Mouse (Mus musculus) neural tube, embryonic 11.5 days (tissue): Measurements from ENCODE around the gene Echdc3. TPM values are rescaled to one million over a fixed set of nuclear protein-coding genes. Genes with fewer than 3 reads are reported as not detected.

Experiments used
- ATAC-seq: fragments of 200-750 bp; cut with Nextera tagmentation; 2 replicates; pipeline ENCODE4 v1.8.0; 2017; ENCODE audit warnings: moderate number of reproducible peaks, mild to moderate bottlenecking, moderate TSS enrichment, moderate library complexity; ENCODE audit not compliant: insufficient read depth, low FRiP score, low TSS enrichment
- DNase-seq: peaks from one replicate; pipeline ENCODE4 v3.0.0-alpha.2; 2015; ENCODE audit warnings: low spot score
- H3K27ac ChIP-seq: fragments of 300-500 bp; sonication (generic); 2 replicates; pipeline ENCODE4 v1.5.1; 2014; ENCODE audit warnings: low read depth, mild to moderate bottlenecking, low read length
- H3K27me3 ChIP-seq: fragments of 300-500 bp; sonication (generic); 2 replicates; pipeline ENCODE4 v1.6.1; 2014; ENCODE audit warnings: mild to moderate bottlenecking, low read length, mixed read lengths; ENCODE audit not compliant: control insufficient read depth, insufficient read depth
- H3K36me3 ChIP-seq: fragments of 300-500 bp; sonication (generic); 2 replicates; pipeline ENCODE4 v1.6.1; 2014; ENCODE audit warnings: mild to moderate bottlenecking, low read length, moderate library complexity, mixed read lengths; ENCODE audit not compliant: control insufficient read depth, insufficient read depth
- H3K4me1 ChIP-seq: fragments of 300-500 bp; sonication (generic); 2 replicates; pipeline ENCODE4 v1.6.1; 2014; ENCODE audit warnings: low read length, mixed read lengths; ENCODE audit not compliant: control insufficient read depth, insufficient read depth
- H3K4me2 ChIP-seq: fragments of 300-500 bp; sonication (generic); 2 replicates; pipeline ENCODE4 v1.6.1; 2014; ENCODE audit warnings: low read depth, mild to moderate bottlenecking, moderate library complexity
- H3K4me3 ChIP-seq: fragments of 300-500 bp; sonication (generic); 2 replicates; pipeline ENCODE4 v1.5.1; 2014; ENCODE audit warnings: low read depth, low read length
- H3K9ac ChIP-seq: fragments of 300-500 bp; sonication (generic); 2 replicates; pipeline ENCODE4 v1.6.1; 2014; ENCODE audit warnings: mild to moderate bottlenecking, low read length
- H3K9me3 ChIP-seq: fragments of 300-500 bp; sonication (generic); 2 replicates; pipeline ENCODE4 v1.6.1; 2016; ENCODE audit warnings: low read length; ENCODE audit not compliant: control insufficient read depth
- WGBS: fragments of 180-500 bp; shearing (Covaris S2); extraction: QIAGEN DNeasy Blood & Tissue Kit; methylation state at CpG from one replicate; pipeline ENCODE4 v1.1.7; 2014; 5-methylcytosine and 5-hydroxymethylcytosine counted together
- polyA plus RNA-seq: library from polyadenylated mRNA; unstranded; fragments of >200 nt; fragmentation: Nextera tagmentation; extraction: Ambion mirVana; gene quantifications from 2 replicates; pipeline ENCODE4 v1.2.1, GENCODE M21; 2014

The Echdc3 gene
- polyA plus RNA-seq, 1 experiment from 2014 or later: 1.4 TPM

GRCm38 (mm10) chr2:6209746-6210145 lies 3.1 kb downstream of the Echdc3 start:
- no peak for ATAC-seq
- Histone ChIP-seq H3K36me3 (no peaks in the 10 kb centered on the region), H3K27ac (no peak overlapping the region), H3K27me3 (no peaks in the 10 kb centered on the region), H3K4me1 (peaks cover 6% of the 10 kb centered on the region; the same call in 1 of the 2 replicates), H3K9ac (no peak overlapping the region), H3K4me2 (no peak overlapping the region), H3K4me3 (no peak overlapping the region), H3K9me3 (no peaks in the 10 kb centered on the region)
- 78% methylated on average over 3 of the region's 3 CpGs for WGBS
- DNase-seq: no peak

DNA sequence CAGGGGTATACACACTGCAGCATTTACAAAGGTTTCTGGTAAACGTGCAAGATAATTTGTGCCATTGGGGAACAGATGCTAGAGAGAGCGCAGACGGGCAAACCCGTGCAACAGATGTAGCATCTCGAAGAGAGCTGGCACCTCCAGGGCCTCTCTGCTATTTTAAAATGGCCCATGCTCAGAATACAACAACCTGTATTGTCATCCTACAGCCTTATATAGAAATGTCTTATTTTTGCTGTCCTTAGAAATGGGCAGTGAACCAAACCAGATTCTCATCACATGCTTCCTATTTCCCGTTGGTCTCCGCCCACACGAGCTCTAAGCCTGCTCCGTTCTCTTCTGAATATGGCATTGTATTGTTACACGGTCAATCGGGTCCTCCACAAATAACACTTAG lies 3.7 kb downstream of the Echdc3 start:
- no peak overlapping the region for H3K4me3 ChIP-seq
- H3K9ac ChIP-seq: no peak overlapping the region
- H3K9me3 ChIP-seq: no peaks in the 10 kb centered on the region
- H3K4me1 ChIP-seq: peaks cover 6% of the 10 kb centered on the region; the same call in 1 of the 2 replicates
- no peak overlapping the region for H3K4me2 ChIP-seq
- H3K27ac ChIP-seq: no peak overlapping the region
- H3K36me3 ChIP-seq: no peaks in the 10 kb centered on the region
- H3K27me3 ChIP-seq: no peaks in the 10 kb centered on the region
- DNase-seq (no peak), ATAC-seq (no peak)
- 92% methylated on average over 11 of the region's 11 CpGs for WGBS

- no peak for DNase-seq
Measured at GRCm38 (mm10) chr2:6207736-6208135, 5.1 kb downstream of the Echdc3 start.

DNA sequence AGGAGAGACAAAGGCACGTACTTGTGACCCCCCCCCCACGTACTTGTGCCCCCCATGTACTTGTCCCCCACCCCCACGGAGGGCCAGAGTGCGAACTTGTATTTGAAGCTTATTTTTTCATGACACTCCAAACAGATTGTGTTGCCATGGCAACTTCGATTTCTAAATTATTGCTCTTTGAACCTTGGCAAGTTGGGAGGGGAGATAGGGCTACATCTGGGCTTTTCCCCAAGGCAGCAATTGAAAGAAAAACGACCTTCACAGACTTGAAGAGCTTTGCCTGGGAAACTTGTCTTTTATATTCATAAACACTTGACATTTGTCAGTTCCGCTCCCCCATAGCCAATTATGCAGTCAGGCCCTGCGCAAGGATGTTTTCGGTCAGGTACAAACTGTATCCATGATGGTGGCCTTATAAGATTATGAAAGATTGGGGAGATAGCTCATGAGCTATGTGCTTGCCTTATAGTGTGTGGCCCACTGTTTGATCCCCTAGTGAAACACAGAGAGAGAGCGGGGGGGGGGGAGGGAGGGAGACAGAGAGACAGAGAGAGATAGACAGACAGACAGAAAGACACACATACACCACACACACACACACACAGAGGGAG lies 16.4 kb downstream of the Echdc3 start:
- no peak for ATAC-seq
- WGBS: 48% methylated on average over 10 of the region's 10 CpGs
- H3K9me3 ChIP-seq: no peaks in the 10 kb centered on the region
- H3K9ac ChIP-seq: no peak overlapping the region
- H3K36me3 ChIP-seq: no peaks in the 10 kb centered on the region
- H3K4me1 ChIP-seq: no peaks in the 10 kb centered on the region; the same call in 1 of the 2 replicates
- H3K4me2 ChIP-seq: no peak overlapping the region
- H3K4me3 ChIP-seq: no peak overlapping the region
- no peak for DNase-seq
- no peak overlapping the region for H3K27ac ChIP-seq
- H3K27me3 ChIP-seq: no peaks in the 10 kb centered on the region

More at GRCm38 (mm10) chr2:6207736-6208135, 5.1 kb downstream of the Echdc3 start:
- Histone ChIP-seq H3K27me3 (no peaks in the 10 kb centered on the region), H3K36me3 (no peaks in the 10 kb centered on the region), H3K9me3 (no peaks in the 10 kb centered on the region), H3K9ac (no peak overlapping the region), H3K27ac (no peak overlapping the region), H3K4me3 (no peak overlapping the region), H3K4me1 (peaks cover 6% of the 10 kb centered on the region; the same call in 1 of the 2 replicates), H3K4me2 (no peak overlapping the region)
- ATAC-seq: no peak
- WGBS: 81% methylated on average over 2 of the region's 2 CpGs

GRCm38 (mm10) chr2:6195468-6196239 lies 17.2 kb downstream of the Echdc3 start:
- DNase-seq (no peak), ATAC-seq (no peak)
- H3K9ac ChIP-seq: no peak overlapping the region
- no peaks in the 10 kb centered on the region for H3K9me3 ChIP-seq
- H3K27me3 ChIP-seq: no peaks in the 10 kb centered on the region
- no peak overlapping the region for H3K4me2 ChIP-seq
- WGBS: 71% methylated on average over 15 of the region's 15 CpGs
- H3K27ac ChIP-seq: no peak overlapping the region
- H3K4me3 ChIP-seq: no peak overlapping the region
- no peaks in the 10 kb centered on the region for H3K36me3 ChIP-seq
- no peaks in the 10 kb centered on the region; the same call in 1 of the 2 replicates for H3K4me1 ChIP-seq

DNA sequence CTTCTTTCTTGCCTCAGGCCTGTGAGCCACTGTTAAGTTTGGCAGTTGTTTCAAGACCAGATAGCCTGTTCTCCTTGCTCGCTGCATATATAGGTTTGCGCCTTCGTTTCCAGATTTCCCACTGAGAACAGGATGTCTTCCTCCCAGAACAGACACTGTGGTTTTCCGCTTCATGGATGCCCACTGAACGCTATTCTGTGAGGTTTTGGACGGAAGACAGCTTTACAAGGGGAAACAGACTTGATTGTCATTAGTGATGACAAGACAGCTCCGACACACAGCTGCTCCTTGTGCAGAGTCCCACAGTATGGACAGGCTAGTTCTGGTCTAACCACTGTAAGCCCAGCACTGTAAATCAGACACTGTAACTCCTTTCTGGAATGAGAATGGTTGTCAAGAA lies 18.3 kb downstream of the Echdc3 start:
- Histone ChIP-seq H3K27ac (no peak overlapping the region), H3K9ac (no peak overlapping the region), H3K36me3 (no peaks in the 10 kb centered on the region), H3K27me3 (no peaks in the 10 kb centered on the region), H3K4me1 (no peaks in the 10 kb centered on the region; the same call in 1 of the 2 replicates), H3K4me3 (no peak overlapping the region), H3K9me3 (no peaks in the 10 kb centered on the region), H3K4me2 (no peak overlapping the region)
- DNase-seq: no peak
- WGBS: 79% methylated on average over 7 of the region's 7 CpGs
- no peak for ATAC-seq

DNA sequence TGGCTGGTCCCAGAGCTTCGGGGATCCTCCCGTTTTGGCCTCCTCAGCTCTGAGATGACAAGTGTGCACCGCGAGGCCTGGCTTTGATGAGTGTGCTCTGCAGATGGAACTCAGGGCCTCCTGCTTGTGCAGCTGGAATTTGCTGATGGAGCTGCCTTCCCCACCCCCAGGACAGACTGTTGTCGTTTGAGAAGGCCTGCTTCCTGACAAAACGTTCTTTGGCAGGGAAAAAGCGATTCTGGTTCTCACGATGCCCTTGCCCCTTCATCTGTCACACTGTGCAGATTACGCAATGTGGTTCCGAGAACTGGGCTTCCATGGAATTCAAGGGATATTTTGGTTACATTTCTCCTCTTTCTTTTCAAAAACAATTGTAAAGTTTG lies 19.3 kb downstream of the Echdc3 start:
- no peaks in the 10 kb centered on the region for H3K27me3 ChIP-seq
- DNase-seq (no peak), ATAC-seq (no peak)
- no peak overlapping the region for H3K27ac ChIP-seq
- H3K4me3 ChIP-seq: no peak overlapping the region
- no peak overlapping the region for H3K9ac ChIP-seq
- no peaks in the 10 kb centered on the region for H3K9me3 ChIP-seq
- no peak overlapping the region for H3K4me2 ChIP-seq
- no peaks in the 10 kb centered on the region for H3K36me3 ChIP-seq
- WGBS: 70% methylated on average over 10 of the region's 10 CpGs
- H3K4me1 ChIP-seq: no peaks in the 10 kb centered on the region; the same call in 1 of the 2 replicates

GRCm38 (mm10) chr2:6192820-6193590 lies 19.8 kb downstream of the Echdc3 start:
- Histone ChIP-seq H3K9me3 (no peaks in the 10 kb centered on the region), H3K4me1 (no peaks in the 10 kb centered on the region; the same call in 1 of the 2 replicates), H3K36me3 (no peaks in the 10 kb centered on the region), H3K27me3 (no peaks in the 10 kb centered on the region), H3K9ac (no peak overlapping the region), H3K27ac (no peak overlapping the region), H3K4me3 (no peak overlapping the region), H3K4me2 (no peak overlapping the region)
- WGBS: 76% methylated on average over 20 of the region's 20 CpGs
- ATAC-seq (peak; percentile 26; the same call in 1 of the 2 replicates), DNase-seq (peak; percentile 65)
